Mouse (Mus musculus) heart, embryonic 11.5 days (tissue): Measurements from ENCODE around the gene Nek7. TPM values are rescaled to one million over a fixed set of nuclear protein-coding genes. Genes with fewer than 3 reads are reported as not detected.
A peak's percentile ranks its signal among the peaks of the same experiment; 100 is the strongest.

Experiments
- ATAC-seq: fragments of 200-750 bp; cut with Nextera tagmentation; replicated peaks from 2 replicates; pipeline ENCODE4 v1.8.0; 2017; ENCODE audit warnings: moderate library complexity; ENCODE audit not compliant: insufficient number of reproducible peaks, low FRiP score, low TSS enrichment
- H3K27ac ChIP-seq: fragments of 300-500 bp; sonication (generic); 2 replicates; pipeline ENCODE4 v1.5.1; 2014; ENCODE audit warnings: mild to moderate bottlenecking, low read depth, low read length
- H3K27me3 ChIP-seq: fragments of 300-500 bp; sonication (generic); 2 replicates; pipeline ENCODE4 v1.6.1; 2014; ENCODE audit warnings: mild to moderate bottlenecking, low read length, mixed read lengths; ENCODE audit not compliant: control insufficient read depth, insufficient read depth
- H3K36me3 ChIP-seq: fragments of 300-500 bp; sonication (generic); 2 replicates; pipeline ENCODE4 v1.6.1; 2014; ENCODE audit warnings: mild to moderate bottlenecking, low read length, moderate library complexity, mixed read lengths; ENCODE audit not compliant: control insufficient read depth, insufficient read depth
- H3K4me1 ChIP-seq: fragments of 300-500 bp; sonication (generic); 2 replicates; pipeline ENCODE4 v1.6.1; 2014; ENCODE audit warnings: low read length; ENCODE audit not compliant: control insufficient read depth, insufficient read depth
- H3K4me2 ChIP-seq: fragments of 300-500 bp; sonication (generic); 2 replicates; pipeline ENCODE4 v1.6.1; 2014; ENCODE audit warnings: mild to moderate bottlenecking, moderate library complexity
- H3K4me3 ChIP-seq: fragments of 300-500 bp; sonication (generic); 2 replicates; pipeline ENCODE4 v1.5.1; 2014; ENCODE audit warnings: low read depth, low read length
- H3K9ac ChIP-seq: fragments of 300-500 bp; sonication (generic); 2 replicates; pipeline ENCODE4 v1.6.1; 2014; ENCODE audit warnings: mild to moderate bottlenecking, low read depth, low read length, moderate library complexity
- H3K9me3 ChIP-seq: fragments of 300-500 bp; sonication (generic); replicated peaks from 2 replicates; pipeline ENCODE4 v1.6.1; 2016; ENCODE audit warnings: low read length; ENCODE audit not compliant: control insufficient read depth
- WGBS: fragments of 180-500 bp; shearing (Covaris S2); extraction: QIAGEN DNeasy Blood & Tissue Kit; methylation state at CpG from one replicate; pipeline ENCODE4 v1.1.7; 2014; ENCODE audit not compliant: insufficient replicate concordance; 5-methylcytosine and 5-hydroxymethylcytosine counted together
- polyA plus RNA-seq: library from polyadenylated mRNA; unstranded; fragments of >200 nt; fragmentation: Nextera tagmentation; extraction: Ambion mirVana; gene quantifications from 2 replicates; pipeline ENCODE4 v1.2.1, GENCODE M21; 2014

Nek7 gene
- polyA plus RNA-seq, 1 experiment from 2014 or later: 47.1 TPM

- H3K4me3 ChIP-seq: no peak overlapping the region
- H3K27me3 ChIP-seq: no peaks in the 10 kb centered on the region
- H3K27ac ChIP-seq: no peak overlapping the region
- no peak overlapping the region for H3K9ac ChIP-seq
- H3K9me3 ChIP-seq: no peaks in the 10 kb centered on the region
- 61% methylated on average over 13 of the region's 13 CpGs for WGBS
- no peaks in the 10 kb centered on the region for H3K36me3 ChIP-seq
- H3K4me2 ChIP-seq: no peak overlapping the region
- ATAC-seq: no peak
- H3K4me1 ChIP-seq: peaks cover 14% of the 10 kb centered on the region
These were observed 112.4 kb downstream of the Nek7 start for GRCm38 (mm10) chr1:138507446-138508043.

GRCm38 (mm10) chr1:138507014-138507413 is 112.9 kb downstream of the Nek7 start:
- peaks cover 14% of the 10 kb centered on the region for H3K4me1 ChIP-seq
- no peak overlapping the region for H3K4me3 ChIP-seq
- WGBS: 57% methylated on average over 4 of the region's 4 CpGs
- H3K9me3 ChIP-seq: no peaks in the 10 kb centered on the region
- H3K9ac ChIP-seq: no peak overlapping the region
- H3K4me2 ChIP-seq: no peak overlapping the region
- no peak overlapping the region for H3K27ac ChIP-seq
- no peak for ATAC-seq
- H3K27me3 ChIP-seq: no peaks in the 10 kb centered on the region
- no peaks in the 10 kb centered on the region for H3K36me3 ChIP-seq

- Histone ChIP-seq H3K9ac (no peak overlapping the region), H3K27me3 (no peaks in the 10 kb centered on the region), H3K4me3 (no peak overlapping the region), H3K4me2 (peak overlapping the region; percentile 45), H3K9me3 (no peaks in the 10 kb centered on the region), H3K4me1 (peaks cover 14% of the 10 kb centered on the region), H3K36me3 (no peaks in the 10 kb centered on the region), H3K27ac (no peak overlapping the region)
- no peak for ATAC-seq
- 29% methylated on average over 5 of the region's 5 CpGs for WGBS
These were observed 115.7 kb downstream of the Nek7 start for GRCm38 (mm10) chr1:138504228-138504627.

GRCm38 (mm10) chr1:138500691-138501090 is 119.2 kb downstream of the Nek7 start:
- Histone ChIP-seq H3K27ac (no peak overlapping the region), H3K4me3 (no peak overlapping the region), H3K4me1 (peaks cover 5% of the 10 kb centered on the region), H3K4me2 (no peak overlapping the region), H3K27me3 (no peaks in the 10 kb centered on the region), H3K9me3 (no peaks in the 10 kb centered on the region), H3K36me3 (no peaks in the 10 kb centered on the region), H3K9ac (no peak overlapping the region)
- 86% methylated on average over 6 of the region's 6 CpGs for WGBS
- no peak for ATAC-seq

GRCm38 (mm10) chr1:138500155-138500554 is 119.8 kb downstream of the Nek7 start:
- H3K4me3 ChIP-seq: no peak overlapping the region
- H3K36me3 ChIP-seq: no peaks in the 10 kb centered on the region
- WGBS: 58% methylated on average over 10 of the region's 10 CpGs
- no peak overlapping the region for H3K27ac ChIP-seq
- H3K4me2 ChIP-seq: no peak overlapping the region
- ATAC-seq: no peak
- H3K9ac ChIP-seq: no peak overlapping the region
- no peaks in the 10 kb centered on the region for H3K27me3 ChIP-seq
- no peaks in the 10 kb centered on the region for H3K9me3 ChIP-seq
- H3K4me1 ChIP-seq: peaks cover 5% of the 10 kb centered on the region

GRCm38 (mm10) chr1:138499461-138499860 is 120.5 kb downstream of the Nek7 start:
- Histone ChIP-seq H3K36me3 (no peaks in the 10 kb centered on the region), H3K27me3 (no peaks in the 10 kb centered on the region), H3K4me3 (no peak overlapping the region), H3K9ac (no peak overlapping the region), H3K9me3 (no peaks in the 10 kb centered on the region), H3K4me2 (no peak overlapping the region), H3K27ac (no peak overlapping the region), H3K4me1 (peaks cover 5% of the 10 kb centered on the region)
- ATAC-seq: no peak
- 70% methylated on average over 9 of the region's 9 CpGs for WGBS

GRCm38 (mm10) chr1:138491382-138492097 is 128.4 kb downstream of the Nek7 start:
- ATAC-seq: no peak
- Histone ChIP-seq H3K4me1 (peaks cover 3% of the 10 kb centered on the region; the same call in 1 of the 2 replicates), H3K27ac (no peak overlapping the region), H3K9me3 (no peaks in the 10 kb centered on the region), H3K4me3 (no peak overlapping the region), H3K27me3 (no peaks in the 10 kb centered on the region), H3K9ac (no peak overlapping the region), H3K4me2 (no peak overlapping the region), H3K36me3 (no peaks in the 10 kb centered on the region)
- WGBS: 89% methylated on average over 6 of the region's 6 CpGs

GRCm38 (mm10) chr1:138487569-138487968 is 132.4 kb downstream of the Nek7 start:
- no peaks in the 10 kb centered on the region for H3K4me1 ChIP-seq
- no peaks in the 10 kb centered on the region for H3K9me3 ChIP-seq
- no peak overlapping the region for H3K27ac ChIP-seq
- H3K9ac ChIP-seq: no peak overlapping the region
- 77% methylated on average over 5 of the region's 5 CpGs for WGBS
- ATAC-seq: no peak
- no peaks in the 10 kb centered on the region for H3K27me3 ChIP-seq
- no peak overlapping the region for H3K4me2 ChIP-seq
- no peaks in the 10 kb centered on the region for H3K36me3 ChIP-seq
- no peak overlapping the region for H3K4me3 ChIP-seq

- H3K9me3 ChIP-seq: no peaks in the 10 kb centered on the region; the same call in 1 of the 2 replicates
- WGBS: 86% methylated on average over 1 of the region's 1 CpGs
- no peaks in the 10 kb centered on the region for H3K36me3 ChIP-seq
- no peak overlapping the region for H3K4me3 ChIP-seq
- no peak overlapping the region for H3K4me2 ChIP-seq
- no peaks in the 10 kb centered on the region for H3K4me1 ChIP-seq
- no peaks in the 10 kb centered on the region for H3K27me3 ChIP-seq
- no peak overlapping the region for H3K27ac ChIP-seq
- ATAC-seq: no peak
- H3K9ac ChIP-seq: no peak overlapping the region
These were observed 139.2 kb downstream of the Nek7 start for GRCm38 (mm10) chr1:138480694-138481093.
